Mouse (Mus musculus): ENCODE data around the gene Aplp2.
"Not testable (repeated sequence)": the region's sequence is repeated elsewhere in the genome, so short reads cannot be mapped to it uniquely, and the experiment has no call there.

DNA sequence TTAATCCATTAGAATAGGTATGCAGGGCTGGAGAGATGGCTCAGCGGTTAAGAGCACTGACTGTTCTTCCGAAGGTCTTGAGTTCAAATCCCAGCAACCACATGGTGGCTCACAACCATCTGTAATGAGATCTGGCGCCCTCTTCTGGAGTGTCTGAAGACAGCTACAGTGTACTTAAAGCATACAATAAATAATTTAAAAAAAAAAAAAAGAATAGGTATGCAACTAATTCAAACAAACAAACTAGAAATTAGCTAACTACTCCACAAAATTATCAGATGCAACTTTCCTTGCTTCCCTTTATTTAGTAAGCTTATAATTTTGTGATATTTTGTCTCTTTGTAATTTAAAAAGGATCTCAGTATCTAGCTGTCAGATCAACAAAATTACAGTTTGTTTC is 46.1 kb downstream of the Aplp2 start:
- not testable (repeated sequence) for TF ChIP-seq CTCF (IDR thresholded peaks at IDR 0.05; ENCODE audit: extremely low read depth, insufficient read depth, insufficient read length, insufficient replicate concordance); POLR2A (IDR thresholded peaks at IDR 0.05; ENCODE audit: low read depth, low read length)

All from spleen, adult 2 months (tissue).